Mouse (Mus musculus): ENCODE results near the gene Ensa. TPM values are rescaled to one million over a fixed set of nuclear protein-coding genes. Genes with fewer than 3 reads are reported as not detected.

Ensa gene
- polyA plus RNA-seq, 1 experiment from 2014 or later: 53.8 TPM

DNA sequence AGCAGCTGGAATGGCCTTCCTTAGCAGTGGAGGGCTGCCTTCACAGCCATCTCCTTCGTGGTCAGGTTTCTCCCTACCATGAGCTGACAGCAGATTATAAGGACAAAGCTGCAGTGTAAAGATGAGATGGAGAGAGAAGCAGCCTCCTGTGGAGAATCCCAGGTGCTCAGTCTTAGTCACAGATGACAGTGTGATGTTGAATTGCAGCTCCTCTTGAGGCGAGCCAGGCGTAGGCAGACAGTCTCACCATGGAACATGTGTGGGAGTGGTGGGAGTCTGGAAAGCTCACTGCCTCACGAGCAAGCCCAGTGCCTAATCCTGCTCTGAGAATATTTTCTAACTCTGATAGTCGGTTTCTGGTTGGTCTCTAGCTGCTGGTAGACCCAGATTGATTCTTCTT is 3.0 kb downstream of the Ensa start:
- H3K27ac ChIP-seq: no peak overlapping the region
- no peak for ATAC-seq (replicated peaks; ENCODE audit: low FRiP score, low read depth)
- H3K27me3 ChIP-seq (ENCODE audit: insufficient read depth, low read length): no peaks in the 10 kb centered on the region
- DNase-seq (ENCODE audit: low spot score): no peak
- no peak for TF ChIP-seq CTCF (IDR thresholded peaks at IDR 0.05; ENCODE audit: low read depth)
- no peaks in the 10 kb centered on the region for H3K9me3 ChIP-seq (replicated peaks; ENCODE audit: low read length)
- no peak overlapping the region for H3K4me3 ChIP-seq (replicated peaks; ENCODE audit: low read depth, low read length)
- no peak overlapping the region for H3K4me2 ChIP-seq (ENCODE audit: low read length)
- peaks cover 41% of the 10 kb centered on the region for H3K36me3 ChIP-seq (ENCODE audit: insufficient read depth, low read length)
- H3K4me1 ChIP-seq (replicated peaks; ENCODE audit: insufficient read depth, low read length): peaks cover 5% of the 10 kb centered on the region
- no peak overlapping the region for H3K9ac ChIP-seq (ENCODE audit: low read depth, low read length)
- WGBS: 63% methylated on average over 5 of the region's 5 CpGs

- peaks cover 50% of the 10 kb centered on the region for H3K36me3 ChIP-seq (ENCODE audit: insufficient read depth, low read length)
- no peak for DNase-seq (ENCODE audit: low spot score)
Observed at GRCm38 (mm10) chr3:95629755-95630154, 5.0 kb downstream of the Ensa start.

GRCm38 (mm10) chr3:95630856-95631255 is 6.1 kb downstream of the Ensa start:
- Histone ChIP-seq H3K9me3 (replicated peaks; ENCODE audit: low read length) (no peaks in the 10 kb centered on the region), H3K36me3 (ENCODE audit: insufficient read depth, low read length) (peaks cover 60% of the 10 kb centered on the region), H3K9ac (ENCODE audit: low read depth, low read length) (no peak overlapping the region), H3K4me1 (replicated peaks; ENCODE audit: insufficient read depth, low read length) (peaks cover 2% of the 10 kb centered on the region; the same call in 1 of the 2 replicates), H3K27me3 (ENCODE audit: insufficient read depth, low read length) (no peaks in the 10 kb centered on the region), H3K4me2 (ENCODE audit: low read length) (no peak overlapping the region), H3K4me3 (replicated peaks; ENCODE audit: low read depth, low read length) (no peak overlapping the region), H3K27ac (no peak overlapping the region)
- no peak for ATAC-seq (replicated peaks; ENCODE audit: low FRiP score, low read depth)
- 75% methylated on average over 3 of the region's 3 CpGs for WGBS
- TF ChIP-seq CTCF (IDR thresholded peaks at IDR 0.05; ENCODE audit: low read depth): no peak
- no peak for DNase-seq (ENCODE audit: low spot score)

More at GRCm38 (mm10) chr3:95629755-95630154, 5.0 kb downstream of the Ensa start:
- H3K27me3 ChIP-seq (ENCODE audit: insufficient read depth, low read length): no peaks in the 10 kb centered on the region
- no peak overlapping the region for H3K4me2 ChIP-seq (ENCODE audit: low read length)
- 79% methylated on average over 4 of the region's 4 CpGs for WGBS
- ATAC-seq (replicated peaks; ENCODE audit: low FRiP score, low read depth): no peak
- TF ChIP-seq CTCF (IDR thresholded peaks at IDR 0.05; ENCODE audit: low read depth): no peak
- H3K9me3 ChIP-seq (replicated peaks; ENCODE audit: low read length): no peaks in the 10 kb centered on the region
- no peak overlapping the region for H3K9ac ChIP-seq (ENCODE audit: low read depth, low read length)
- H3K4me3 ChIP-seq (replicated peaks; ENCODE audit: low read depth, low read length): no peak overlapping the region
- H3K27ac ChIP-seq: no peak overlapping the region
- peaks cover 5% of the 10 kb centered on the region for H3K4me1 ChIP-seq (replicated peaks; ENCODE audit: insufficient read depth, low read length)

GRCm38 (mm10) chr3:95631304-95631703 is 6.5 kb downstream of the Ensa start:
- H3K4me1 ChIP-seq (replicated peaks; ENCODE audit: insufficient read depth, low read length): no peaks in the 10 kb centered on the region; the same call in 1 of the 2 replicates
- WGBS: 55% methylated on average over 6 of the region's 6 CpGs
- no peak for TF ChIP-seq CTCF (IDR thresholded peaks at IDR 0.05; ENCODE audit: low read depth)
- no peak overlapping the region for H3K27ac ChIP-seq
- H3K4me3 ChIP-seq (replicated peaks; ENCODE audit: low read depth, low read length): no peak overlapping the region
- no peaks in the 10 kb centered on the region for H3K9me3 ChIP-seq (replicated peaks; ENCODE audit: low read length)
- no peak for DNase-seq (ENCODE audit: low spot score)
- H3K9ac ChIP-seq (ENCODE audit: low read depth, low read length): no peak overlapping the region
- H3K4me2 ChIP-seq (ENCODE audit: low read length): no peak overlapping the region
- no peaks in the 10 kb centered on the region for H3K27me3 ChIP-seq (ENCODE audit: insufficient read depth, low read length)
- ATAC-seq (replicated peaks; ENCODE audit: low FRiP score, low read depth): no peak
- peaks cover 60% of the 10 kb centered on the region for H3K36me3 ChIP-seq (ENCODE audit: insufficient read depth, low read length)

GRCm38 (mm10) chr3:95632648-95633588 is 8.1 kb downstream of the Ensa start:
- H3K9ac ChIP-seq (ENCODE audit: low read depth, low read length): no peak overlapping the region
- H3K4me3 ChIP-seq (replicated peaks; ENCODE audit: low read depth, low read length): no peak overlapping the region
- DNase-seq (ENCODE audit: low spot score) (peak; percentile 72), ATAC-seq (replicated peaks; ENCODE audit: low FRiP score, low read depth) (no peak)
- peak; percentile 77 for TF ChIP-seq CTCF (IDR thresholded peaks at IDR 0.05; ENCODE audit: low read depth)
- H3K27ac ChIP-seq: no peak overlapping the region
- H3K9me3 ChIP-seq (replicated peaks; ENCODE audit: low read length): no peaks in the 10 kb centered on the region
- H3K27me3 ChIP-seq (ENCODE audit: insufficient read depth, low read length): no peaks in the 10 kb centered on the region
- H3K4me2 ChIP-seq (ENCODE audit: low read length): no peak overlapping the region
- WGBS: 65% methylated on average over 12 of the region's 12 CpGs
- H3K36me3 ChIP-seq (ENCODE audit: insufficient read depth, low read length): peaks cover 57% of the 10 kb centered on the region
- no peaks in the 10 kb centered on the region for H3K4me1 ChIP-seq (replicated peaks; ENCODE audit: insufficient read depth, low read length)

DNA sequence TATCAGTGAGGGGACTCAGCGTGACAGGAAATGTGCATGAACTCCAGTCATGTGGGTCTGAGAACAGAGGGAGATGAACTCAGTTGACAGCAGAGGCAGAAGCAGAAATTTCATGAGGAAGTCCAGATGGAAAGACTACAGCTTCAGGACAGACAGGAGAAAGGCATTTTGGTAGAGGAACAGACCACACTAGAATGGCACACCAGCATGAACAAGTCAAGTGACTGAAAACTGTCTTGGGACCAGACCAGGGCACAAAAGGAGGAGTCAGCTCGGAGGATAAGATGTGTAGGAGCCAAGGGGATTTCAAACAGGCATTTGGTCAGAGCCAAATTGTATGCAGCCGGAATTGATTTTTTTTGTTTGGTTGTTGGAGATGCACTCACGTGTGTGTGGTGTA is 10.8 kb downstream of the Ensa start:
- no peaks in the 10 kb centered on the region for H3K4me1 ChIP-seq (replicated peaks; ENCODE audit: insufficient read depth, low read length)
- DNase-seq (ENCODE audit: low spot score): peak; percentile 27
- H3K4me2 ChIP-seq (ENCODE audit: low read length): no peak overlapping the region
- no peak overlapping the region for H3K4me3 ChIP-seq (replicated peaks; ENCODE audit: low read depth, low read length)
- no peaks in the 10 kb centered on the region for H3K27me3 ChIP-seq (ENCODE audit: insufficient read depth, low read length)
- peaks cover 32% of the 10 kb centered on the region for H3K36me3 ChIP-seq (ENCODE audit: insufficient read depth, low read length)
- no peak for TF ChIP-seq CTCF (IDR thresholded peaks at IDR 0.05; ENCODE audit: low read depth)
- H3K9me3 ChIP-seq (replicated peaks; ENCODE audit: low read length): no peaks in the 10 kb centered on the region
- no peak for ATAC-seq (replicated peaks; ENCODE audit: low FRiP score, low read depth)
- 48% methylated on average over 4 of the region's 4 CpGs for WGBS
- peak overlapping the region; percentile 31 for H3K27ac ChIP-seq
- no peak overlapping the region for H3K9ac ChIP-seq (ENCODE audit: low read depth, low read length)
